Mouse (Mus musculus) limb, embryonic 14.5 days (tissue): ENCODE measurements around the gene Rhebl1. TPM values are rescaled to one million over a fixed set of nuclear protein-coding genes. Genes with fewer than 3 reads are reported as not detected.

Experiments used
- ATAC-seq: fragments of 200-750 bp; cut with Nextera tagmentation; 2 replicates; pipeline ENCODE4 v1.8.0; 2017; ENCODE audit warnings: low read depth, moderate number of reproducible peaks, moderate TSS enrichment; ENCODE audit not compliant: low FRiP score
- DNase-seq: peaks from one replicate; pipeline ENCODE4 v3.0.0-alpha.2; 2015; ENCODE audit warnings: low spot score
- H3K27ac ChIP-seq: fragments of 300-500 bp; sonication (generic); replicated peaks from 2 replicates; pipeline ENCODE4 v1.5.1; 2014; ENCODE audit warnings: low read depth, mild to moderate bottlenecking, low read length, moderate library complexity, mixed read lengths
- H3K27me3 ChIP-seq: fragments of 300-500 bp; sonication (generic); 2 replicates; pipeline ENCODE4 v1.6.1; 2014; ENCODE audit warnings: low read length, mixed read lengths; ENCODE audit not compliant: control insufficient read depth, insufficient read depth
- H3K36me3 ChIP-seq: fragments of 300-500 bp; sonication (generic); 2 replicates; pipeline ENCODE4 v1.6.1; 2014; ENCODE audit warnings: mild to moderate bottlenecking, low read length, moderate library complexity, mixed read lengths; ENCODE audit not compliant: control insufficient read depth, insufficient read depth
- H3K4me1 ChIP-seq: fragments of 300-500 bp; sonication (generic); 2 replicates; pipeline ENCODE4 v1.6.1; 2014; ENCODE audit warnings: antibody characterized with exemption, low read length, mixed read lengths; ENCODE audit not compliant: control insufficient read depth, insufficient read depth
- H3K4me2 ChIP-seq: fragments of 300-500 bp; sonication (generic); replicated peaks from 2 replicates; pipeline ENCODE4 v1.6.1; 2014; ENCODE audit warnings: low read depth, mild to moderate bottlenecking, low read length, moderate library complexity; ENCODE audit not compliant: severe bottlenecking
- H3K4me3 ChIP-seq: fragments of 300-500 bp; sonication (generic); replicated peaks from 2 replicates; pipeline ENCODE4 v1.5.1; 2014; ENCODE audit warnings: low read length
- H3K9ac ChIP-seq: fragments of 300-500 bp; sonication (generic); 2 replicates; pipeline ENCODE4 v1.6.1; 2014; ENCODE audit warnings: mild to moderate bottlenecking, low read depth, low read length, moderate library complexity; ENCODE audit not compliant: severe bottlenecking
- H3K9me3 ChIP-seq: fragments of 300-500 bp; sonication (generic); 2 replicates; pipeline ENCODE4 v1.6.1; 2016; ENCODE audit warnings: low read length; ENCODE audit not compliant: control insufficient read depth
- POLR2A ChIP-seq: fragments of 200-500 bp; IDR thresholded peaks from 2 replicates; pipeline ENCODE4 v1.8.0; 2012; ENCODE audit warnings: inconsistent platforms, mild to moderate bottlenecking, moderate library complexity, borderline replicate concordance; ENCODE audit not compliant: insufficient read depth, insufficient read length; ENCODE audit errors: extremely low read depth
- WGBS: fragments of 180-500 bp; shearing (Covaris S2); extraction: QIAGEN DNeasy Blood & Tissue Kit; methylation state at CpG from one replicate; pipeline ENCODE4 v1.1.7; 2014; 5-methylcytosine and 5-hydroxymethylcytosine counted together
- polyA plus RNA-seq, 2 experiments: library from polyadenylated mRNA; depleted of rRNA in 1 of 2; stranded (reverse) in 1 of 2; unstranded in 1 of 2; fragments of >200 nt; fragmentation: Nextera tagmentation in 1 of 2; extraction: Ambion mirVana in 1 of 2; gene quantifications; 2 replicates each; pipeline versions ENCODE4 v1.2.1 to v1.2.3; 2012 to 2014

Rhebl1 gene
- polyA plus RNA-seq, 2 experiments: 12.0 to 14.5 TPM

GRCm38 (mm10) chr15:98864951-98865350 is 29.4 kb downstream of the Rhebl1 start:
- Histone ChIP-seq H3K27me3 (no peaks in the 10 kb centered on the region), H3K4me3 (no peak overlapping the region), H3K9ac (no peak overlapping the region), H3K9me3 (no peaks in the 10 kb centered on the region), H3K4me1 (peaks cover 25% of the 10 kb centered on the region), H3K4me2 (no peak overlapping the region), H3K27ac (no peak overlapping the region), H3K36me3 (peaks cover 68% of the 10 kb centered on the region)
- 91% methylated on average over 6 of the region's 6 CpGs for WGBS
- TF ChIP-seq POLR2A: no peak
- DNase-seq (no peak), ATAC-seq (no peak)

GRCm38 (mm10) chr15:98863451-98863958 is 30.8 kb downstream of the Rhebl1 start:
- H3K9me3 ChIP-seq: no peaks in the 10 kb centered on the region
- H3K9ac ChIP-seq: no peak overlapping the region
- DNase-seq (no peak), ATAC-seq (no peak)
- H3K36me3 ChIP-seq: peaks cover 82% of the 10 kb centered on the region
- no peak for TF ChIP-seq POLR2A
- WGBS: 86% methylated on average over 12 of the region's 12 CpGs
- H3K27me3 ChIP-seq: no peaks in the 10 kb centered on the region
- peaks cover 10% of the 10 kb centered on the region for H3K4me1 ChIP-seq
- no peak overlapping the region for H3K4me2 ChIP-seq
- H3K4me3 ChIP-seq: no peak overlapping the region
- H3K27ac ChIP-seq: no peak overlapping the region

- no peaks in the 10 kb centered on the region for H3K27me3 ChIP-seq
- no peaks in the 10 kb centered on the region for H3K4me1 ChIP-seq
- no peaks in the 10 kb centered on the region for H3K9me3 ChIP-seq
- peaks cover 98% of the 10 kb centered on the region for H3K36me3 ChIP-seq
- no peak overlapping the region for H3K9ac ChIP-seq
- no peak for TF ChIP-seq POLR2A
- DNase-seq: no peak
- ATAC-seq: no peak
- no peak overlapping the region for H3K4me3 ChIP-seq
- no peak overlapping the region for H3K27ac ChIP-seq
- WGBS: 87% methylated on average over 19 of the region's 21 CpGs
- no peak overlapping the region for H3K4me2 ChIP-seq
Observed at GRCm38 (mm10) chr15:98861701-98862410, 32.5 kb downstream of the Rhebl1 start.

GRCm38 (mm10) chr15:98860921-98861320 is 33.4 kb downstream of the Rhebl1 start:
- no peak overlapping the region for H3K9ac ChIP-seq
- no peaks in the 10 kb centered on the region for H3K27me3 ChIP-seq
- ATAC-seq: no peak
- H3K36me3 ChIP-seq: peaks cover 100% of the 10 kb centered on the region
- no peak overlapping the region for H3K4me3 ChIP-seq
- no peak for TF ChIP-seq POLR2A
- no peak overlapping the region for H3K4me2 ChIP-seq
- no peaks in the 10 kb centered on the region for H3K9me3 ChIP-seq
- H3K27ac ChIP-seq: no peak overlapping the region
- 95% methylated on average over 18 of the region's 18 CpGs for WGBS
- H3K4me1 ChIP-seq: no peaks in the 10 kb centered on the region
- no peak for DNase-seq

- Histone ChIP-seq H3K4me1 (no peaks in the 10 kb centered on the region), H3K9ac (no peak overlapping the region), H3K4me2 (no peak overlapping the region), H3K4me3 (no peak overlapping the region), H3K9me3 (no peaks in the 10 kb centered on the region), H3K36me3 (peaks cover 100% of the 10 kb centered on the region), H3K27me3 (no peaks in the 10 kb centered on the region), H3K27ac (no peak overlapping the region)
- ATAC-seq: no peak
- WGBS: 87% methylated on average over 9 of the region's 9 CpGs
- no peak for DNase-seq
- no peak for TF ChIP-seq POLR2A
Observed at GRCm38 (mm10) chr15:98859319-98860043, 34.9 kb downstream of the Rhebl1 start.
